Mouse (Mus musculus): ENCODE data around the gene Nup210. TPM values are rescaled to one million over a fixed set of nuclear protein-coding genes. Genes with fewer than 3 reads are reported as not detected.

The Nup210 gene
- polyA plus RNA-seq, 1 experiment from 2014 or later = 17.3 TPM

DNA sequence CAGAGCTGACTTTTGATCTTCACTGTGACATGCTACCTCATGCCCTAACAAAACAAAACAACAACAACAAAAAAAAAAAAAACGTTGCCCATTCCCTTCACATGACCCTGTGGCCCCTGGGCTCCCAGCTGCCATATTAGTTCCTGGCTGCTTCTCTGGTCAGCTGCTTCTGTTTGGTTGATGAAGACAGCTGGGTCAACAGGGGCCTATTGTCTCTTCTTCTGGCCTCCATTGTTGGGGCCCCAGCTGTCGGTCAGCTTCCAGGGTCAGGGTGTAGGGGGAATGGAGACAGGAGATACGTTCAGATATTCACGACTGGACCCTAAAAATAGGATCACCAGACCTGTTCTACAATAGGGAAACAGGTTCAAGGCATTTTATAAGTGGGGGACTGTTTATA is 39.4 kb upstream of the Nup210 start:
- H3K27me3 ChIP-seq = peaks cover 3% of the 10 kb centered on the region; the same call in 1 of the 2 replicates
- H3K36me3 ChIP-seq = 0 out of 2 replicates have a peak, but pooled peaks cover 2% of the 10 kb centered on the region
- H3K27ac ChIP-seq = peak overlapping the region; percentile 84
- 18% methylated on average over 4 of the region's 4 CpGs for WGBS
- H3K4me2 ChIP-seq (replicated peaks) = peak overlapping the region; percentile 77
- H3K4me3 ChIP-seq (replicated peaks) = peak overlapping the region; percentile 66
- no peaks in the 10 kb centered on the region for H3K9me3 ChIP-seq
- H3K4me1 ChIP-seq (replicated peaks) = peaks cover 90% of the 10 kb centered on the region
- 0 out of 2 replicates have a peak overlapping the region, but pooled peaks have one; percentile 21 for H3K9ac ChIP-seq (replicated peaks)
- no peak for ATAC-seq

DNA sequence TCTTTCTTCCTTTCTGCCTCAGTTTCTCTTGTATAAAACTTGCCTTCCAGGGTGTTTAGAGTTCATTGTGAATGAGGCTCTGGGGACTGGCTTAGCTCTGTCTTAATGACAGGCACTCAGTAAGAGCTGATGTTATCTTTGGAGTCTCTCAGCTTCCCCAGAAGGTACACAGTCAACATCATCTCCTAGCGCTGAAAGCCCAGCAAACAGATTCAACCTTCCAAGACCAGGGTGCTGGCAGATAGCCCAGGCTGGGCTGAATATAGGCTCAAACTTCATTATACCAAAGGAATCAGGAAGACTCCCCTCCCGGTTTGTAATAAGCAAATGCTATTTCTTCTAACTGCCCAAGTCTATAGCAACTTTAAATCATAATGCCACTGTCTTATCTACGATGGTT is 38.7 kb upstream of the Nup210 start:
- H3K27me3 ChIP-seq = peaks cover 3% of the 10 kb centered on the region; the same call in 1 of the 2 replicates
- peak overlapping the region; percentile 95 for H3K27ac ChIP-seq
- no peak overlapping the region for H3K4me2 ChIP-seq (replicated peaks)
- peaks cover 82% of the 10 kb centered on the region for H3K4me1 ChIP-seq (replicated peaks)
- ATAC-seq = no peak
- 87% methylated on average over 3 of the region's 3 CpGs for WGBS
- no peaks in the 10 kb centered on the region for H3K9me3 ChIP-seq
- H3K9ac ChIP-seq (replicated peaks) = no peak overlapping the region
- H3K4me3 ChIP-seq (replicated peaks) = no peak overlapping the region
- 0 out of 2 replicates have a peak, but pooled peaks cover 2% of the 10 kb centered on the region for H3K36me3 ChIP-seq

DNA sequence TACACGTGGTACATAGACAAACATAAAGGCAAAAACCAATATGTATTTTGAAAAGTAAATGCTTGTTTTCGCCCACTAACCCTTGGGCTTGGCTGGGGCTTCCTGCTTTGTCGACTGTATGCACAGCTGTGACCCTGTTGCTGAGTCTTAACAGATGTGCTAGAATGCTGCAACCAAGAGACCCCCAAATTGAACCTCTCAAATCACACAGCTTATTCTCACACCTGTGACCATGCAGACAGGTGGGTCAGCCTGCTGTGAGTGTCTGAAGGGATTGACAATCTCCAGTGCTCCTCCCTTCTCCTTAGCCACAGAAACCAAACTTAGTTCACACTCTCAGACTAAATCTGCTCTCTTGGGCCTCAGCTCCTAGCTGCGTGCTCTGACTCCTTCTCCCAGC is 38.1 kb upstream of the Nup210 start:
- 56% methylated on average over 4 of the region's 4 CpGs for WGBS
- H3K4me1 ChIP-seq (replicated peaks) = peaks cover 76% of the 10 kb centered on the region

DNA sequence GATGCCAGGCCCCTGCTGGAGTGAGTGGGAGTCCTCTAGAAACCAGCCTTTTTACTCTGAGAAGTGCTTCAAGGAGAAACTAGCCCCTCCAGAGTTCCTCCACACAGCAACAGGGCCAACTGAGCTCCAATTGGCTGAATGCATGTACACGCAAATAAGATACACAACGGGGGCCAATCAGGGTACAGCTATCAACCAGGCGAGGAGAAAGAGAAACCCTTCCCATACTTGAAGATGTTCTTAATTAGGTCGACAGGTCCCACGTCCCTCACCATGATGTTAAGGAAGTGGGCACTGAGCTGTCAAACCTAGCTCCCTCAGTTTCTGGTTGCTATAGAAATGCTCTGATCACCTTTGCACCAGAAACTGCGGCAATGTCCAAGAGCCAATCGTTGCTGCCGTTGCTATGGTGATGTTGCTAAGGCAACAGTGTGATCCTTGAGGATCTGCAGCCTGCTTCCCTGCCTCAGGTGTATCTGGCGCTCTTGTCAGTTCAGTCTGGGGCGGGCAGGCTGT is 37.0 kb upstream of the Nup210 start:
- peak; percentile 84 for ATAC-seq
- Histone ChIP-seq H3K27me3 (peaks cover 3% of the 10 kb centered on the region; the same call in 1 of the 2 replicates), H3K4me2 (replicated peaks) (peak overlapping the region; percentile 48), H3K36me3 (no peaks in the 10 kb centered on the region), H3K9ac (replicated peaks) (peak overlapping the region; percentile 15; the same call in 1 of the 2 replicates), H3K4me3 (replicated peaks) (peak overlapping the region; percentile 29), H3K4me1 (replicated peaks) (peaks cover 67% of the 10 kb centered on the region), H3K27ac (peak overlapping the region; percentile 95), H3K9me3 (no peaks in the 10 kb centered on the region)
- 1% methylated on average over 10 of the region's 10 CpGs for WGBS

More for the DNA sequence above, 38.1 kb upstream of the Nup210 start:
- Histone ChIP-seq H3K9me3 (no peaks in the 10 kb centered on the region), H3K27ac (peak overlapping the region; percentile 95), H3K4me2 (replicated peaks) (no peak overlapping the region), H3K4me3 (replicated peaks) (no peak overlapping the region), H3K9ac (replicated peaks) (no peak overlapping the region), H3K27me3 (peaks cover 3% of the 10 kb centered on the region; the same call in 1 of the 2 replicates), H3K36me3 (0 out of 2 replicates have a peak, but pooled peaks cover 2% of the 10 kb centered on the region)
- ATAC-seq = no peak

DNA sequence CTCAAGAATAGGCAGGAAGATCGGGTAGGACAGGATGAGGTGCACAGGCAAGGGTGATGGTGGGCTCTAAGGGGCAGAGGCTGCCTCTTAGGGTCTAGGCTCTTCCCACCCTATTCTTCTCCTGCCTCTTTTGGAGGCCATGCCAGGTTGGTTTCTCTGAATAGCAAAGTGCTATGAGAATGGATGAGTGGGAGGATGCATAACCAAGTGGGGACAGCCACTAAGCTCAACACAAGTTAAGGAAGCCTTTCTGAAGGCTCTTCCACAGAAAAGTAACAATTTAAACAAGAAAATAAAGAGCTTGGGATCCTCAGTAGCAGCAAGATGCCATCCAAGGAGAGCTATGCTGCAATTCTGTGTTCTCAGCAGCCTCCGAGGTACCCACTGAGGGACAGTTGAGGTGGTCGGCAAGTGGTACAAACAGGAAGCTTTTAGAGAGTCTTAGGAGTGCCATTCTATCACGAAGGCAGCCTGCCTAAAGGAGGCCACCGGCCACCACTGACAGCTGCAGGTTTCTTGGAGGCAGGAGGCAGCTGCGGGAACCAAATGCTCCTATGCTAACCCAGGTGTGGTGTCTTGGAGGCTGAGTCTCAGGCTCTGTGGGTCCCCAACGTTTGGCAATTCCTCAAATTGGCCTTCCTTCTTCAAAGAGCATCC is 36.4 kb upstream of the Nup210 start:
- no peak for ATAC-seq
- H3K36me3 ChIP-seq = no peaks in the 10 kb centered on the region
- peak overlapping the region; percentile 95 for H3K27ac ChIP-seq
- 35% methylated on average over 7 of the region's 7 CpGs for WGBS
- peak overlapping the region; percentile 29; the same call in 1 of the 2 replicates for H3K4me3 ChIP-seq (replicated peaks)
- H3K4me1 ChIP-seq (replicated peaks) = peaks cover 66% of the 10 kb centered on the region
- H3K27me3 ChIP-seq = peaks cover 3% of the 10 kb centered on the region; the same call in 1 of the 2 replicates
- no peaks in the 10 kb centered on the region for H3K9me3 ChIP-seq
- H3K4me2 ChIP-seq (replicated peaks) = peak overlapping the region; percentile 48
- no peak overlapping the region for H3K9ac ChIP-seq (replicated peaks)

DNA sequence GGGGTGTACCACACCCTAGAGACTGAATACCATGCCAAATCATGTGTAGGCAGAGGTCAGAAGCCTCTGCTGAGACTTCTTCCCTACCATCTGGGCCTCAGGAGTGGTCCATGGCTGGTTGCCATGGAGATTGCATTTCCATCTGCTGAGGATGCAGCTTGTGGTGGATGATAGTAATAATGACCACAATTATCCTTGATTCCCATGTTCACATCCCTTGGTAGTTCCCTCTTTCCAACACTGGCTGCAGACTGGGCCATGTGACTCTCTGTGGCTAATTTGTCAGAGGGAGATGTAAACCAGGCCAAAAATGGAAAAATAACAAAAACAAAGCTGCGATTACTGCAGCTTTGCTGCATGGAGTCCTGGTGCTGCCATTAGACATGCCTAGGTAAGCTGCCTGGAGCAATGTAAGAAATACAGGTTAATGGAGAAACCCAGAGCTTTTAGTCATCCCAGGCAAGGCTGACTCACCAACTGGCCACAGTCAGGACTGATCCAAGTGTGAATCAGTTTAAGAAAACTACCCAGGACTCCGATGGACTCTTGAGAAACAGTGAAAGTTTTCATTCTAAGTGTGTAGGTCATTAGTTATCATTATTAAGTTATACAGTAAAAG is 30.6 kb upstream of the Nup210 start:
- Histone ChIP-seq H3K4me2 (replicated peaks) (no peak overlapping the region; the same call in 1 of the 2 replicates), H3K4me1 (replicated peaks) (peaks cover 44% of the 10 kb centered on the region), H3K27me3 (no peaks in the 10 kb centered on the region), H3K27ac (peak overlapping the region; percentile 93), H3K4me3 (replicated peaks) (no peak overlapping the region), H3K9me3 (no peaks in the 10 kb centered on the region), H3K36me3 (no peaks in the 10 kb centered on the region), H3K9ac (replicated peaks) (peak overlapping the region; percentile 7; the same call in 1 of the 2 replicates)
- peak; percentile 90 for ATAC-seq
- 76% methylated on average over 2 of the region's 2 CpGs for WGBS

DNA sequence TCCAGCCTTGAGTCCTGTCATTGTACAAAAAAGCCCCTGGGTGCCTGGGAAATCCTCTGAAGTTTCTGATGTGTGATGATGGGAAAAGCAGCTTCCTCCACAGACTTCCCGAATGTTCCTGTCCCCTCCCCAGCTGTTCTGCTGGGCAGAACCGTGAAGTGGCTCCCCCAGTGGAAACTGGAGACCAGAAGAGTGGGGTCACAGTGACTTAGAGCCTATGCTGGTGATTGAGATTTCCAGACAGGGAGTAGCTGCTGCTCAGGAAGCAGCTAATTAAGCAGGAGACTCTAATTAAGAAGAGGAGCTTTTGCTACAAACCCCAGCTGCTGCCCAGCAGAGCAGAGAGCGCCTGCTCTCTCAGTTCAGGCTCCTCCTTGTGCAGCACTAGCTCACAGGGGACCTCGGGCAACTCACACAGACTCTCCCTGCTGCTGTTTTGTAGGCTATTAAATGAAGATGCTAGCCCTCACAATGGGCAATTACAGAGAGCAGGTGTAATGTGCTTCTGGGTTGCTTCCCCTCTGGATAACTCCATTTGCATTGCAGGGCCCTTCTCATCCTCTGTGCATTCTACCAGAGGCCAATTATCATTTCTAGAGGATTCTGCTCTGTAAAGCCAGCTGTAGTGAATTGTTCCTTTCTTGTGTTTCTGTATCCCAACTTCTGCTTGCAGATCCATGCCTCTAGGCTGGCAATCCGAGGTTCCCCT is 30.0 kb upstream of the Nup210 start:
- Histone ChIP-seq H3K36me3 (no peaks in the 10 kb centered on the region), H3K9me3 (no peaks in the 10 kb centered on the region), H3K4me1 (replicated peaks) (peaks cover 38% of the 10 kb centered on the region), H3K27me3 (no peaks in the 10 kb centered on the region), H3K4me2 (replicated peaks) (no peak overlapping the region; the same call in 1 of the 2 replicates), H3K4me3 (replicated peaks) (no peak overlapping the region), H3K27ac (peak overlapping the region; percentile 93), H3K9ac (replicated peaks) (peak overlapping the region; percentile 7; the same call in 1 of the 2 replicates)
- ATAC-seq = peak; percentile 92
- 13% methylated on average over 5 of the region's 5 CpGs for WGBS

DNA sequence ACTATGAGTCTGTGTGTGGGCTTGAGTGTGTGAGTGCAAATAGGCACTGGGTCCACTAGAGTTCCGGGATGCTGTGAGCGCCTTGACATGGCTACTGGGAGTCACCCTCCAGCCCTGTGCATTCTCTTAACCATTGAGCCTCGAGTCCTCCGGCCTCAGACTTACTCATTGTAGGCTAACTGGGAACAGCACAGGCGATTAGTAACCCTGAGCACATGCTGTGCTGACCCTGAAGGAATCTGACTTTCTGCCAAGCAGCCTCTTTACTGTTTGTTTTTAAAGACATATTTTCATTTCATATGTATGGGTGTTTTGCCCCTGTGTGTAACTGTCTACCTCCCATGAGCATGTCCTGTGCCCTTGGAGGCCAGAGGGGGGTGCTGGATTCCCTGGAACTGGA is 28.9 kb upstream of the Nup210 start:
- H3K36me3 ChIP-seq = no peaks in the 10 kb centered on the region
- H3K9me3 ChIP-seq = no peaks in the 10 kb centered on the region
- H3K27ac ChIP-seq = peak overlapping the region; percentile 93
- H3K27me3 ChIP-seq = no peaks in the 10 kb centered on the region
- no peak for ATAC-seq
- no peak overlapping the region for H3K9ac ChIP-seq (replicated peaks)
- no peak overlapping the region for H3K4me3 ChIP-seq (replicated peaks)
- 77% methylated on average over 5 of the region's 5 CpGs for WGBS
- peaks cover 37% of the 10 kb centered on the region for H3K4me1 ChIP-seq (replicated peaks)
- no peak overlapping the region for H3K4me2 ChIP-seq (replicated peaks)

DNA sequence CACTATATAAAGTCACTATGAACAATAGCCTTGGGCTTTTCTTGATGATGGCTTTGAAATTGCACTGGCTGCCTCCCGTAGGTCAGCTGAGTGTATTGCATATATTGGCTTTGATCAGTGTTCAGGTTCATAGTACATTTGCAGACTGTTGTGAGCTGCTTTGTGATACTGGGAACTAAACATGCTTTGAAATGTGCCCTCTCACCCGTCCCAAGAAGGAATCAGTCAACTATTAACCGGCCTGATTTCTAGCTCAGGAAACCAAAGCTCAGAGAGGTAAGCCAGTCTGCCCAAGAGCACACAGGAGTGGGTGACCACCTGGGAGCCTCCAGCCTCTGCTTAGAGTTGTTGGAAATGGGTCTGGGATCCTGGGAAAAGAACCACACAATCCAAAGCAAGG is 28.4 kb upstream of the Nup210 start:
- no peak overlapping the region for H3K4me2 ChIP-seq (replicated peaks)
- no peak for ATAC-seq
- H3K9ac ChIP-seq (replicated peaks) = no peak overlapping the region
- H3K4me1 ChIP-seq (replicated peaks) = peaks cover 37% of the 10 kb centered on the region
- H3K4me3 ChIP-seq (replicated peaks) = no peak overlapping the region
- H3K36me3 ChIP-seq = no peaks in the 10 kb centered on the region
- H3K27ac ChIP-seq = peak overlapping the region; percentile 93; the same call in 1 of the 2 replicates
- no peaks in the 10 kb centered on the region for H3K9me3 ChIP-seq
- WGBS = 61% methylated on average over 3 of the region's 3 CpGs
- no peaks in the 10 kb centered on the region for H3K27me3 ChIP-seq

DNA sequence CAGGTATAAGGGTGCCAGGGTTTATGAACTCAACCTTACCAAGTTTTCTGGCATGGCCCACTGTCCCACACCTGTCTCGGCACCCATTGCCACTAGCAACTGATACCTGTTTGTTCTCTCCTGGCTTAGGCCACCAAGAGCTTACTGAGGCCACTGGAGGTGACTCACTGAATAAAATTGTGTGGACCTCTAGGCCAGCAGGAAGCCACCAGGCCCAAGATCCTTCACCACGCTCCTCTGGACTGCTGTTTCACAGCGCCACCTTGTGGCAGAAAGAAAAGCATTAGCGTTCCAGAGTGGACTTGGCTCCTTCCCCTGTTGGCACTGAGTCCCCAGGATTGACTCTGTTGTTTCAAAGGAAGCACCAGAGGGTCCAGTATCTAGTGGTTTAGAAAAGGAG is 23.2 kb upstream of the Nup210 start:
- H3K27ac ChIP-seq = no peak overlapping the region
- no peak overlapping the region for H3K4me2 ChIP-seq (replicated peaks)
- H3K4me1 ChIP-seq (replicated peaks) = no peaks in the 10 kb centered on the region
- 32% methylated on average over 4 of the region's 4 CpGs for WGBS
- H3K4me3 ChIP-seq (replicated peaks) = no peak overlapping the region
- no peak overlapping the region for H3K9ac ChIP-seq (replicated peaks)
- no peaks in the 10 kb centered on the region for H3K36me3 ChIP-seq
- H3K27me3 ChIP-seq = no peaks in the 10 kb centered on the region
- H3K9me3 ChIP-seq = no peaks in the 10 kb centered on the region
- no peak for ATAC-seq

DNA sequence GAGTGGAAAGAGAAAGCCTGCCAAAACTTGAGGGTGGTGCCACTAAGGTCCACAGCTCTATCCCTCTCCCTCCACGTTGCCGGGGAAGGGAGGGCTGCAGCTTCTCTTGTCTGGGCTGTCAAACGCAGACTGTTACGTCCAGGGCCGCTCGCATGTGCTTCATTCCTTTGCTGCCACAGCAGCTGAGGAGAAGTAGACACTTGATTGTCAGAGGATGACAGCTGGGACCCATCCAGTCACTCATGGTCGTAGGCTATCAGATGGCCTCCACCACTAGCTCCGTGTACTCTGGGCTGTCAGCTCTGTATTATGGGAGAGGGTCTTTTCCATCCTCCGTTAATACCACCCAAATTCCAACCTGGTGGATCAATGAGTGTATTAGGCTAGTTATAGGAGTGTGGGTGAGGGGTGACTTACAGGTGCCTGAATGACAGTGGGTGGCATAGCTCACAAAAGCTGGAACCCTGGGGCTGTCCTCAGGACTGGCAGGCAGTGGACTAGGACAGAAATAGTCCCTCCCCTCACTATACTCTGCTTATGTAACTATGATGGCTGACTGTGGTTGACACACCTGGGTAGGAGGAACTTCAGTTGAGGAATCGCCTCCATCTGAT is 20.8 kb upstream of the Nup210 start:
- Histone ChIP-seq H3K36me3 (no peaks in the 10 kb centered on the region), H3K4me1 (replicated peaks) (no peaks in the 10 kb centered on the region), H3K4me2 (replicated peaks) (no peak overlapping the region), H3K27me3 (no peaks in the 10 kb centered on the region), H3K4me3 (replicated peaks) (no peak overlapping the region), H3K27ac (no peak overlapping the region), H3K9ac (replicated peaks) (no peak overlapping the region), H3K9me3 (no peaks in the 10 kb centered on the region)
- 78% methylated on average over 10 of the region's 10 CpGs for WGBS
- ATAC-seq = no peak
